Mouse (Mus musculus) kidney, postnatal 0 days (tissue): ENCODE measurements around the gene Baz2b. TPM values are rescaled to one million over a fixed set of nuclear protein-coding genes. Genes with fewer than 3 reads are reported as not detected.

Experiments
- ATAC-seq: fragments of 200-750 bp; cut with Nextera tagmentation; replicated peaks from 2 replicates; pipeline ENCODE4 v1.8.0; 2017; ENCODE audit warnings: low read depth, moderate number of reproducible peaks, moderate TSS enrichment, moderate library complexity; ENCODE audit not compliant: low FRiP score
- DNase-seq: peaks from one replicate; pipeline ENCODE4 v3.0.0-alpha.2; 2016; ENCODE audit warnings: low spot score
- H3K27ac ChIP-seq: fragments of 300-500 bp; sonication (generic); 2 replicates; pipeline ENCODE4 v1.5.1; 2014; ENCODE audit warnings: mild to moderate bottlenecking
- H3K27me3 ChIP-seq: fragments of 300-500 bp; sonication (generic); 2 replicates; pipeline ENCODE4 v1.6.1; 2014; ENCODE audit warnings: low read length, mixed read lengths; ENCODE audit not compliant: insufficient read depth
- H3K36me3 ChIP-seq: fragments of 300-500 bp; sonication (generic); 2 replicates; pipeline ENCODE4 v1.6.1; 2014; ENCODE audit warnings: low read length, mixed read lengths; ENCODE audit not compliant: insufficient read depth
- H3K4me1 ChIP-seq: fragments of 300-500 bp; sonication (generic); replicated peaks from 2 replicates; pipeline ENCODE4 v1.6.1; 2014; ENCODE audit warnings: antibody characterized with exemption, low read length, mixed read lengths; ENCODE audit not compliant: insufficient read depth
- H3K4me2 ChIP-seq: fragments of 300-500 bp; sonication (generic); 2 replicates; pipeline ENCODE4 v1.6.1; 2014; ENCODE audit warnings: mild to moderate bottlenecking, low read length, moderate library complexity, mixed read lengths
- H3K4me3 ChIP-seq: fragments of 300-500 bp; sonication (generic); replicated peaks from 2 replicates; pipeline ENCODE4 v1.5.1; 2014; ENCODE audit warnings: low read depth, low read length
- H3K9ac ChIP-seq: fragments of 300-500 bp; sonication (generic); 2 replicates; pipeline ENCODE4 v1.6.1; 2014; ENCODE audit warnings: low read depth, low read length
- H3K9me3 ChIP-seq: fragments of 300-500 bp; sonication (generic); replicated peaks from 2 replicates; pipeline ENCODE4 v1.6.1; 2016; ENCODE audit warnings: low read length, inconsistent platforms, mixed read lengths
- CTCF ChIP-seq: IDR thresholded peaks from 2 replicates; pipeline ENCODE4 v1.5.1; 2016; ENCODE audit warnings: antibody characterized with exemption, low read depth, mild to moderate bottlenecking, moderate library complexity
- WGBS: fragments of 180-500 bp; shearing (Covaris S2); extraction: QIAGEN DNeasy Blood & Tissue Kit; methylation state at CpG from one replicate; pipeline ENCODE4 v1.1.7; 2014; 5-methylcytosine and 5-hydroxymethylcytosine counted together
- polyA plus RNA-seq: library from polyadenylated mRNA; unstranded; fragments of >200 nt; fragmentation: Nextera tagmentation; extraction: Ambion mirVana; gene quantifications from 2 replicates; pipeline ENCODE4 v1.2.1, GENCODE M21; 2015

The Baz2b gene
- polyA plus RNA-seq, 1 experiment from 2014 or later = 51.7 TPM

- ATAC-seq (no peak), DNase-seq (no peak)
- Histone ChIP-seq H3K27ac (no peak overlapping the region), H3K27me3 (no peaks in the 10 kb centered on the region), H3K36me3 (peaks cover 7% of the 10 kb centered on the region; the same call in 1 of the 2 replicates), H3K9ac (no peak overlapping the region), H3K9me3 (no peaks in the 10 kb centered on the region), H3K4me1 (no peaks in the 10 kb centered on the region), H3K4me3 (no peak overlapping the region), H3K4me2 (no peak overlapping the region)
- TF ChIP-seq CTCF = no peak
- 91% methylated on average over 5 of the region's 5 CpGs for whole genome bisulfite sequencing
Measured at GRCm38 (mm10) chr2:59973962-59974361, 235.7 kb downstream of the Baz2b start.

- H3K27me3 ChIP-seq = no peaks in the 10 kb centered on the region
- H3K4me2 ChIP-seq = no peak overlapping the region
- WGBS = 82% methylated on average over 4 of the region's 4 CpGs
- ATAC-seq (no peak), DNase-seq (no peak)
- H3K4me1 ChIP-seq = no peaks in the 10 kb centered on the region
- no peak overlapping the region for H3K27ac ChIP-seq
- no peak overlapping the region for H3K9ac ChIP-seq
- H3K36me3 ChIP-seq = peaks cover 15% of the 10 kb centered on the region
- no peak for TF ChIP-seq CTCF
- no peaks in the 10 kb centered on the region for H3K9me3 ChIP-seq
- no peak overlapping the region for H3K4me3 ChIP-seq
Measured at GRCm38 (mm10) chr2:59973104-59973641, 236.5 kb downstream of the Baz2b start.

- H3K4me1 ChIP-seq = no peaks in the 10 kb centered on the region
- peaks cover 24% of the 10 kb centered on the region for H3K36me3 ChIP-seq
- H3K27ac ChIP-seq = no peak overlapping the region
- no peak overlapping the region for H3K4me2 ChIP-seq
- H3K9ac ChIP-seq = no peak overlapping the region
- DNase-seq (no peak), ATAC-seq (no peak)
- no peak overlapping the region for H3K4me3 ChIP-seq
- H3K27me3 ChIP-seq = no peaks in the 10 kb centered on the region
- no peaks in the 10 kb centered on the region for H3K9me3 ChIP-seq
- WGBS = 76% methylated on average over 9 of the region's 9 CpGs
- TF ChIP-seq CTCF = no peak
Measured at GRCm38 (mm10) chr2:59970511-59970910, 239.1 kb downstream of the Baz2b start.

- no peak for ATAC-seq
- Histone ChIP-seq H3K36me3 (peaks cover 20% of the 10 kb centered on the region), H3K27ac (no peak overlapping the region), H3K4me2 (no peak overlapping the region), H3K4me3 (no peak overlapping the region), H3K27me3 (no peaks in the 10 kb centered on the region), H3K9me3 (no peaks in the 10 kb centered on the region), H3K9ac (no peak overlapping the region), H3K4me1 (no peaks in the 10 kb centered on the region)
- 86% methylated on average over 10 of the region's 10 CpGs for WGBS
- DNase-seq = no peak
- TF ChIP-seq CTCF = no peak
Measured at GRCm38 (mm10) chr2:59969099-59969498, 240.5 kb downstream of the Baz2b start.

GRCm38 (mm10) chr2:59968593-59968992 lies 241.0 kb downstream of the Baz2b start:
- H3K4me1 ChIP-seq = no peaks in the 10 kb centered on the region
- WGBS = 80% methylated on average over 7 of the region's 7 CpGs
- no peaks in the 10 kb centered on the region for H3K9me3 ChIP-seq
- no peak overlapping the region for H3K9ac ChIP-seq
- no peak for DNase-seq
- no peak overlapping the region for H3K27ac ChIP-seq
- no peaks in the 10 kb centered on the region for H3K27me3 ChIP-seq
- H3K36me3 ChIP-seq = peaks cover 20% of the 10 kb centered on the region
- no peak for ATAC-seq
- TF ChIP-seq CTCF = no peak
- H3K4me2 ChIP-seq = no peak overlapping the region
- H3K4me3 ChIP-seq = no peak overlapping the region

GRCm38 (mm10) chr2:59966454-59966853 lies 243.2 kb downstream of the Baz2b start:
- Histone ChIP-seq H3K9ac (no peak overlapping the region), H3K9me3 (no peaks in the 10 kb centered on the region), H3K4me3 (no peak overlapping the region), H3K36me3 (peaks cover 26% of the 10 kb centered on the region), H3K27me3 (no peaks in the 10 kb centered on the region), H3K4me2 (no peak overlapping the region), H3K27ac (no peak overlapping the region), H3K4me1 (no peaks in the 10 kb centered on the region)
- WGBS = 95% methylated on average over 6 of the region's 6 CpGs
- no peak for TF ChIP-seq CTCF
- ATAC-seq (no peak), DNase-seq (no peak)

GRCm38 (mm10) chr2:59963011-59963410 lies 246.6 kb downstream of the Baz2b start:
- Histone ChIP-seq H3K9ac (no peak overlapping the region), H3K4me2 (no peak overlapping the region), H3K36me3 (peaks cover 25% of the 10 kb centered on the region; the same call in 1 of the 2 replicates), H3K9me3 (no peaks in the 10 kb centered on the region), H3K27me3 (no peaks in the 10 kb centered on the region), H3K4me1 (no peaks in the 10 kb centered on the region), H3K4me3 (no peak overlapping the region), H3K27ac (no peak overlapping the region)
- ATAC-seq = no peak
- TF ChIP-seq CTCF = no peak
- no peak for DNase-seq
- 58% methylated on average over 5 of the region's 5 CpGs for WGBS
